Mouse (Mus musculus) midbrain, embryonic 15.5 days (tissue): ENCODE data around the gene Nfia. TPM values are rescaled to one million over a fixed set of nuclear protein-coding genes. Genes with fewer than 3 reads are reported as not detected.

ENCODE experiments used
- polyA plus RNA-seq: library from polyadenylated mRNA; unstranded; fragments of >200 nt; fragmentation: Nextera tagmentation; extraction: Ambion mirVana; gene quantifications from 2 replicates; pipeline ENCODE4 v1.2.1, GENCODE M21; 2015

The Nfia gene
- polyA plus RNA-seq, 1 experiment from 2014 or later, result 26.5 TPM

Other genes starting within 250 kb of the Nfia start
- 12.7 and 13.7 TPM in 2 replicates for gene E130114P18Rik, start 5.3 kb downstream of the Nfia start, polyA plus RNA-seq